Mouse (Mus musculus): ENCODE data around the gene Cdk14. TPM values are rescaled to one million over a fixed set of nuclear protein-coding genes. Genes with fewer than 3 reads are reported as not detected.
"Not testable (repeated sequence)": the region's sequence is repeated elsewhere in the genome, so short reads cannot be mapped to it uniquely, and the experiment has no call there.

Gene Cdk14
- polyA plus RNA-seq, 1 experiment = 48.5 TPM

DNA sequence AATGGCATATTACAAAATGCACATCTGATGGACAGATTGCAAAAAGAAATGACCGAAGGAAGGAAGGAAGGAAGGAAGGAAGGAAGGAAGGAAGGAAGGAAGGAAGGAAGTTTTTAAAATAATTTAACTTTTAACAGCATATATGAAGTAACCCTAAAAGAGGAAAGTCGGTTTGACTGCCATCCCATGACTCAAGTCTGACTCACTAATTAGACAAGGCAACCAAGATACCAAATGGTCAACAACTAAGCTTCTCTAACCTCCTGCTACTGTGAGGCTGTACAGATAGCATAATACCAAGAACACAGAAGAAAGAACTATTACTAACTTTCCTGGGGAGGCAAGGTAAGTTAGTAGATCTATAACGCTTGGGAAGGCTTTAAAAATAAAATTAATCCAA lies 166.9 kb downstream of the Cdk14 start:
- H3K4me1 ChIP-seq (ENCODE audit: control insufficient read depth, insufficient read depth, low read length) = no peaks in the 10 kb centered on the region

DNA sequence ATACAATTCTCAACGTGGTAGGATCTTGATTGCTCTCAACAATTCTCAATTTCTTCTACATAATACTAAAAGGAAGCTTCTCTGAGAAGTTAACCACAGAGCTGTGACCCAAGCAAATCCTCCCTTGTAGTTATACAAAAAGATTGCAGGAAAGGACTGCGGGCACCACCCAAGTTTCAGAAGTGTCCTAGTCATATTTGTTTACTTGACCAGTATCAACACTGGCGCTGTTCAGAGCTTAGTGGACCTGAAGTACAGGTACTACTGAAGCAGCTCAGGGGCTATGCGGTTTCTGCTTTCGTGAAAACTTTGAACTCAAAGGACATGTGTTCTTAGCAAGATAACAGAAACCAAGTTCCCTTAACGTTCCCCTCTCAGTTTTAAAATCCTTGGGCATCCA lies 172.4 kb downstream of the Cdk14 start:
- DNase-seq = no peak
- no peaks in the 10 kb centered on the region for H3K27me3 ChIP-seq (ENCODE audit: control insufficient read depth, insufficient read depth, low read length)
- WGBS = 93% methylated on average over 6 of the region's 6 CpGs
- H3K4me1 ChIP-seq (ENCODE audit: control insufficient read depth, insufficient read depth, low read length) = no peaks in the 10 kb centered on the region
- TF ChIP-seq POLR2A (IDR thresholded peaks at IDR 0.05; ENCODE audit: borderline replicate concordance, insufficient read depth, low read length) = no peak
- no peak for TF ChIP-seq CTCF (IDR thresholded peaks at IDR 0.05; ENCODE audit: borderline replicate concordance, insufficient read depth, low read depth, low read length)
- no peak overlapping the region for H3K4me3 ChIP-seq (replicated peaks; ENCODE audit: insufficient read depth, low read depth, low read length)
- no peak overlapping the region for H3K27ac ChIP-seq (ENCODE audit: insufficient read depth, low read length)

More for the DNA sequence above, 166.9 kb downstream of the Cdk14 start:
- no peak for DNase-seq
- TF ChIP-seq CTCF (IDR thresholded peaks at IDR 0.05; ENCODE audit: borderline replicate concordance, insufficient read depth, low read depth, low read length) = no peak
- TF ChIP-seq POLR2A (IDR thresholded peaks at IDR 0.05; ENCODE audit: borderline replicate concordance, insufficient read depth, low read length) = no peak
- WGBS = 91% methylated on average over 3 of the region's 3 CpGs
- Histone ChIP-seq H3K27ac (ENCODE audit: insufficient read depth, low read length) (no peak overlapping the region), H3K4me3 (replicated peaks; ENCODE audit: insufficient read depth, low read depth, low read length) (no peak overlapping the region), H3K27me3 (ENCODE audit: control insufficient read depth, insufficient read depth, low read length) (no peaks in the 10 kb centered on the region)

DNA sequence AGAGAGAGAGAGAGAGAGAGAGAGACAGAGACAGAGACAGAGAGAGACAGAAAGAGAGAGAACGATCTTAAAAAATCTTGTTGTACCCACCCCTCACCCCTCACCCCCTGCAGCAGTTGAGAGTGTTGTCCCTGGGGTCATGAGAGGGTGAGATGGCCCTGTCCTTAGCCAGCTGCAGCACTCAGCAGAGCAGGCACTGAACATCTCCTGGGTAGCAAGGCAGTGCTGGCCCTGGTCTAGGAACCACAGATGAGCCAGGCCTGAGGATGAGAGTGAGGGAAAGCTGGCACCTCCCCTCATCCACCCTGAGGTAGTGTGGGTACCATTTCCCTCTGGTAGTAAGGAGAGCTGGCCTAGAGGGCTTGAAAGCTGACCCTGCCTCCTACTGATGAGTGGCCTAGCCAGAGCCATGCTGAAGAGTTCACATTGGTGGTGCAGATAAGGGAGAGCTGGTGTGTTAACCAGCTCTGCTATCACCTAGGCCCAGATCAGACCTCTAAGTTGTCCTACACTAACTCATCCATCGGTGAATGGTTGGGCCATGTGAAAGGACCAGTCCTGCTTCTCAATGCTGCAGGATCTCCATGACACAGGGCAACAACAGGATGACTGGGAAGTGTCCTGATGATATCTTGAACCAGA lies 173.5 kb downstream of the Cdk14 start:
- H3K4me1 ChIP-seq (ENCODE audit: control insufficient read depth, insufficient read depth, low read length) = no peaks in the 10 kb centered on the region
- no peak overlapping the region for H3K4me3 ChIP-seq (replicated peaks; ENCODE audit: insufficient read depth, low read depth, low read length)
- no peak overlapping the region for H3K27ac ChIP-seq (ENCODE audit: insufficient read depth, low read length)
- H3K27me3 ChIP-seq (ENCODE audit: control insufficient read depth, insufficient read depth, low read length) = no peaks in the 10 kb centered on the region
- WGBS = 100% methylated on average over 2 of the region's 2 CpGs
- TF ChIP-seq CTCF (IDR thresholded peaks at IDR 0.05; ENCODE audit: borderline replicate concordance, insufficient read depth, low read depth, low read length) (no peak), POLR2A (IDR thresholded peaks at IDR 0.05; ENCODE audit: borderline replicate concordance, insufficient read depth, low read length) (no peak)
- no peak for DNase-seq

DNA sequence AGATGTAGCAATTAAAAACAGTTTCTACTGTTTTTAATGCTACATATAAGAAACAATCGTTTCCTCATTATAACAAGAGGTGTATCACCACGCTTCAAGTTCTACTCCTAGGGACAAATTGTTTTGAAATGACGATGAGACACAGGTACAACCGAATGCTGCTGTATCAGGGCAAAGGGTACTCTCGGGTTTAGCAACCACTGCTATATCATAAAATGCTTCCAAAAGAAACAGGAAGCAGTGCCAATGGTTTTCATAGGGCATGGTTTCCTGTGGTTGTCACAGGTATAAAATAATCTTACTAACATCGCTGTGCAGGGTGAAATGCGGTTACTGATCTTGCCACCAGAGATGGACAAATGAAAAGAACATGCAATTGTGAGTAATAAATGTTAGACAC lies 174.9 kb downstream of the Cdk14 start:
- Histone ChIP-seq H3K4me1 (ENCODE audit: control insufficient read depth, insufficient read depth, low read length) (no peaks in the 10 kb centered on the region), H3K4me3 (replicated peaks; ENCODE audit: insufficient read depth, low read depth, low read length) (no peak overlapping the region), H3K27me3 (ENCODE audit: control insufficient read depth, insufficient read depth, low read length) (no peaks in the 10 kb centered on the region), H3K27ac (ENCODE audit: insufficient read depth, low read length) (no peak overlapping the region)
- 96% methylated on average over 7 of the region's 7 CpGs for WGBS
- DNase-seq = no peak
- TF ChIP-seq POLR2A (IDR thresholded peaks at IDR 0.05; ENCODE audit: borderline replicate concordance, insufficient read depth, low read length) (no peak), CTCF (IDR thresholded peaks at IDR 0.05; ENCODE audit: borderline replicate concordance, insufficient read depth, low read depth, low read length) (no peak)

DNA sequence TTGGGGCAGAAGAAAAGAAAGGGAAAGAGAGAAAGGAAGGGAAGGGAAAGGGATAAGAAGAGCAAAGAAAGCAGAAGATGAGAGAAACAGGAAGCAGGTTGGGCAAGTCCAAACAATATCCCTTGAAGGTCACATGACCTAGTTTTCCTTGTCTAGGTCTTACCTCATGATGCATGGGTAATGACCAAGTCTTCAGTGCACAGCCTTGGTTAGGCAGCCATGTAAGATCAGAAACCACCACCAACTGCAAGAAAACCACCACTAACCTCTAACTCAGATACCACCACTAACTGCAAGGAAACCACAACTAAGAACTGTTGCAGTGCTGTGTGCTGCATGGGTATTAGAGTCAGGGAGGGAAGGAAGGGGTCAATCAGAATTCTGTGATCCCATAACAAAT lies 176.5 kb downstream of the Cdk14 start:
- TF ChIP-seq CTCF (IDR thresholded peaks at IDR 0.05; ENCODE audit: borderline replicate concordance, insufficient read depth, low read depth, low read length) (no peak), POLR2A (IDR thresholded peaks at IDR 0.05; ENCODE audit: borderline replicate concordance, insufficient read depth, low read length) (no peak)
- DNase-seq = no peak

DNA sequence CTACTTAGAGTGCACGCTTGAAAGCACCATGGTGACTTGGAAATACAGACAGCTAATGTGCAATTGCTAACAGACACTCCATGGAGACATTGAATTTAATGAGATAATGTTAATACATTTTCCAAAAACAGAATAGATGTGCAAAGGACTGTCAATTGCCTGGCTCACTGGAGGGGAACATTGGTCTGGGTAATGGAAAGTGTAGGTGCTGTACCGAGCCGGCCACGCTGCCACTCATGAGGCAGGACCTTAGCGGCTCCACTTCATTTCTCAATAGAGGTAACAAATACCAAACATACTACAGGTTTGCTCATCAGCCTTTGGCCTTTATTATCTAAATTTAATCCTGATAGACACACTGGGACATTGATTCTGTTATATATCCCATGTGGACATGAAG lies 177.4 kb downstream of the Cdk14 start:
- WGBS = 96% methylated on average over 5 of the region's 5 CpGs
- Histone ChIP-seq H3K4me1 (ENCODE audit: control insufficient read depth, insufficient read depth, low read length) (no peaks in the 10 kb centered on the region), H3K27me3 (ENCODE audit: control insufficient read depth, insufficient read depth, low read length) (no peaks in the 10 kb centered on the region), H3K4me3 (replicated peaks; ENCODE audit: insufficient read depth, low read depth, low read length) (no peak overlapping the region), H3K27ac (ENCODE audit: insufficient read depth, low read length) (no peak overlapping the region)
- DNase-seq = no peak
- TF ChIP-seq CTCF (IDR thresholded peaks at IDR 0.05; ENCODE audit: borderline replicate concordance, insufficient read depth, low read depth, low read length) (no peak), POLR2A (IDR thresholded peaks at IDR 0.05; ENCODE audit: borderline replicate concordance, insufficient read depth, low read length) (no peak)

More for the DNA sequence above, 176.5 kb downstream of the Cdk14 start:
- Histone ChIP-seq H3K4me3 (replicated peaks; ENCODE audit: insufficient read depth, low read depth, low read length) (no peak overlapping the region), H3K4me1 (ENCODE audit: control insufficient read depth, insufficient read depth, low read length) (no peaks in the 10 kb centered on the region), H3K27ac (ENCODE audit: insufficient read depth, low read length) (no peak overlapping the region), H3K27me3 (ENCODE audit: control insufficient read depth, insufficient read depth, low read length) (no peaks in the 10 kb centered on the region)

DNA sequence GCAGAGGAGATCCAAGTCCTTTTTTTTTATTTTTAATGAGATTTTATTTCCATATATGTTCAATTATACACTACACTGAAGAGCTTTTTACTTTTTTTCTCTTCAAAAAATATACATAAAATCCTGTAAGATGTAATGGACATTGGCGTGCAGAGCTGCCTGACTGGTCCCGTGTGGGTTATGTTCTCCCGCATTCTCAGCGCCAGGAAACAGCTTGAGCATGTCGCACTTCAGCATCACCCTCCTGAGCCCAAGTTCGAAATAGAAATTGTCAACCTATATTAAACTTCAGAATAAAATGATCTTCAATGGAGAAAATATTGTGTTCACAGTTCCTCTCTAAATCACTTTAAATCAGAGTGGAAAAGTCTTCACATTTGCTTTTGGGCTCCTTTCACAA lies 179.0 kb downstream of the Cdk14 start:
- TF ChIP-seq POLR2A (IDR thresholded peaks at IDR 0.05; ENCODE audit: borderline replicate concordance, insufficient read depth, low read length) (no peak), CTCF (IDR thresholded peaks at IDR 0.05; ENCODE audit: borderline replicate concordance, insufficient read depth, low read depth, low read length) (no peak)
- Histone ChIP-seq H3K27ac (ENCODE audit: insufficient read depth, low read length) (no peak overlapping the region), H3K4me3 (replicated peaks; ENCODE audit: insufficient read depth, low read depth, low read length) (no peak overlapping the region), H3K27me3 (ENCODE audit: control insufficient read depth, insufficient read depth, low read length) (no peaks in the 10 kb centered on the region), H3K4me1 (ENCODE audit: control insufficient read depth, insufficient read depth, low read length) (no peaks in the 10 kb centered on the region)
- WGBS = 80% methylated on average over 6 of the region's 6 CpGs
- DNase-seq = no peak

DNA sequence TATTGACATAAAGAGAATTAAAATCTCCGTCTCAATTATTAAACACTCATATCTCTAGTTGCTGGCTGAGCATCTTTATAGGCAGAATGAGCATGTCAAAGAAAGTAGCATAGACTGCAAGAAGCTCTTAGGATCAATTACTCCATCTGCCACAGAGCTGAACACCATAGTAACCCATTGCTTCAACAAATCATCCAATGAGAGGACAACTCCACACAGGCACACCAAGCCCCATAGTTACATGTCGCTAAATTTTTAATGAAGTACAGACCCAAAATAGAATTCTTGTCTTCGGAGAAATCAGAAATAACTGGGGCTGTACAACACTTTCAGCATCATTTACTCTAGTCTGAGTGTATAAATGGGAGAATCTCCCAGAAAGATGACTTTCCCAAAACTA lies 180.0 kb downstream of the Cdk14 start:
- Histone ChIP-seq H3K4me3 (replicated peaks; ENCODE audit: insufficient read depth, low read depth, low read length) (no peak overlapping the region), H3K4me1 (ENCODE audit: control insufficient read depth, insufficient read depth, low read length) (no peaks in the 10 kb centered on the region), H3K27ac (ENCODE audit: insufficient read depth, low read length) (no peak overlapping the region), H3K27me3 (ENCODE audit: control insufficient read depth, insufficient read depth, low read length) (no peaks in the 10 kb centered on the region)
- TF ChIP-seq CTCF (IDR thresholded peaks at IDR 0.05; ENCODE audit: borderline replicate concordance, insufficient read depth, low read depth, low read length) = no peak
- no peak for TF ChIP-seq POLR2A (IDR thresholded peaks at IDR 0.05; ENCODE audit: borderline replicate concordance, insufficient read depth, low read length)
- no peak for DNase-seq
- WGBS = 98% methylated on average over 3 of the region's 3 CpGs

DNA sequence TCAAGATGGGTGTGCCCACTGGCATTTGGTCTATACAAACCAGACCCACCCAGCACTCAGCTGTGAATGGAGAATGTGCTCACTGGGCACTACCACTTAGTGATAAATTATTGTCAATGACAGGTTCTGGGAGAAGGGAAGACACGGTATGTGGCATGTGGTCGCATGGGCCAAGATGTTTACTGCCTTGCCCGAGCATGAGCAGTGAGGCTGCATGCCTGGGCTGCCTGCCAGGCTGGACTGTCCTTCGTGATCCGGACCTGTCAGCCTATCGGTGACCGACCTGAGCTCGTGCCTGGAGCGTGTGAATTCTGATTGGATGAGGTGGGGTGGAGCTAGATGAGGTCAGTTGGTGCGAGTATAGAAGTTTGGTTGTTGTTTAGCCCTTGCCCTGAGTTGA lies 185.2 kb downstream of the Cdk14 start:
- not testable (repeated sequence) for H3K27me3 ChIP-seq (ENCODE audit: control insufficient read depth, insufficient read depth, low read length); DNase-seq; H3K27ac ChIP-seq (ENCODE audit: insufficient read depth, low read length); H3K4me1 ChIP-seq (ENCODE audit: control insufficient read depth, insufficient read depth, low read length); H3K4me3 ChIP-seq (replicated peaks; ENCODE audit: insufficient read depth, low read depth, low read length)
- WGBS = 66% methylated on average over 10 of the region's 10 CpGs

All from cerebellum, adult 2 months (tissue).